Mouse (Mus musculus) small intestine, adult 2 months (tissue): ENCODE measurements around the gene Aamp. TPM values are rescaled to one million over a fixed set of nuclear protein-coding genes. Genes with fewer than 3 reads are reported as not detected.
A peak's percentile ranks its signal among the peaks of the same experiment; 100 is the strongest.

Experiments
- H3K27ac ChIP-seq: fragments of 200-500 bp; 2 replicates; pipeline ENCODE4 v1.5.1; 2012; ENCODE audit warnings: low read depth, low read length, control low read depth, inconsistent platforms; ENCODE audit not compliant: insufficient read depth
- H3K27me3 ChIP-seq: fragments of 200-500 bp; 2 replicates; pipeline ENCODE4 v1.6.1; 2012; ENCODE audit warnings: mild to moderate bottlenecking, moderate library complexity, low read length, inconsistent platforms; ENCODE audit not compliant: control insufficient read depth, insufficient read depth
- H3K36me3 ChIP-seq: fragments of 200-500 bp; 2 replicates; pipeline ENCODE4 v1.6.1; 2012; ENCODE audit warnings: mild to moderate bottlenecking, low read length, control low read depth, inconsistent platforms; ENCODE audit not compliant: control insufficient read depth, insufficient read depth
- H3K4me1 ChIP-seq: fragments of 200-500 bp; 2 replicates; pipeline ENCODE4 v1.6.1; 2012; ENCODE audit warnings: low read length, inconsistent platforms, mixed read lengths; ENCODE audit not compliant: control insufficient read depth, insufficient read depth, insufficient read length
- H3K4me3 ChIP-seq: fragments of 200-500 bp; 2 replicates; pipeline ENCODE4 v1.5.1; 2012; ENCODE audit warnings: low read depth, mild to moderate bottlenecking, control low read depth, inconsistent platforms, low read length, moderate library complexity
- CTCF ChIP-seq: fragments of 200-500 bp; IDR thresholded peaks from 2 replicates; pipeline ENCODE4 v1.5.1; 2012; ENCODE audit warnings: low read depth, mild to moderate bottlenecking, control low read depth, inconsistent platforms, low read length, moderate library complexity, mixed read lengths; ENCODE audit not compliant: insufficient replicate concordance, insufficient read length; ENCODE audit errors: extremely low read depth
- POLR2A ChIP-seq: fragments of 200-500 bp; IDR thresholded peaks from 2 replicates; pipeline ENCODE4 v1.6.1; 2012; ENCODE audit warnings: low read depth, mild to moderate bottlenecking, control low read depth, inconsistent platforms, low read length, moderate library complexity
- WGBS: fragments of 180-500 bp; shearing (Covaris S2); methylation state at CpG from one replicate; pipeline ENCODE4 v1.1.7; 2018; 5-methylcytosine and 5-hydroxymethylcytosine counted together
- polyA plus RNA-seq: library from polyadenylated mRNA; depleted of rRNA; stranded (reverse); fragments of >200 nt; gene quantifications from 2 replicates; pipeline ENCODE4 v1.2.3, GENCODE M21; 2012

Aamp gene
- polyA plus RNA-seq, 1 experiment = 160 TPM

GRCm38 (mm10) chr1:74316114-74316827, 31.7 kb upstream of the Aamp start:
- no peaks in the 10 kb centered on the region for H3K36me3 ChIP-seq
- no peaks in the 10 kb centered on the region for H3K27me3 ChIP-seq
- no peaks in the 10 kb centered on the region for H3K4me1 ChIP-seq
- 77% methylated on average over 4 of the region's 4 CpGs for WGBS
- no peak overlapping the region for H3K27ac ChIP-seq
- TF ChIP-seq POLR2A (no peak), CTCF (no peak)
- H3K4me3 ChIP-seq = no peak overlapping the region

GRCm38 (mm10) chr1:74314796-74315195, 30.3 kb upstream of the Aamp start:
- peaks cover 3% of the 10 kb centered on the region; the same call in 1 of the 2 replicates for H3K4me1 ChIP-seq
- 60% methylated on average over 3 of the region's 3 CpGs for WGBS
- TF ChIP-seq POLR2A = no peak
- no peak for TF ChIP-seq CTCF
- no peaks in the 10 kb centered on the region for H3K27me3 ChIP-seq
- no peak overlapping the region for H3K27ac ChIP-seq
- no peak overlapping the region for H3K4me3 ChIP-seq
- H3K36me3 ChIP-seq = no peaks in the 10 kb centered on the region

GRCm38 (mm10) chr1:74313049-74313692, 28.6 kb upstream of the Aamp start:
- peak overlapping the region; percentile 36; the same call in 1 of the 2 replicates for H3K27ac ChIP-seq
- WGBS = under 1% methylated on average over 3 of the region's 3 CpGs
- H3K27me3 ChIP-seq = no peaks in the 10 kb centered on the region
- H3K36me3 ChIP-seq = no peaks in the 10 kb centered on the region
- peaks cover 8% of the 10 kb centered on the region; the same call in 1 of the 2 replicates for H3K4me1 ChIP-seq
- no peak overlapping the region for H3K4me3 ChIP-seq
- TF ChIP-seq CTCF = no peak
- TF ChIP-seq POLR2A = no peak

- H3K4me3 ChIP-seq = no peak overlapping the region
- no peaks in the 10 kb centered on the region for H3K27me3 ChIP-seq
- peaks cover 16% of the 10 kb centered on the region; the same call in 1 of the 2 replicates for H3K4me1 ChIP-seq
- 32% methylated on average over 3 of the region's 3 CpGs for WGBS
- H3K36me3 ChIP-seq = no peaks in the 10 kb centered on the region
- H3K27ac ChIP-seq = peak overlapping the region; percentile 28; the same call in 1 of the 2 replicates
- TF ChIP-seq POLR2A (no peak), CTCF (no peak)
These were observed 25.2 kb upstream of the Aamp start for GRCm38 (mm10) chr1:74309767-74310166.

GRCm38 (mm10) chr1:74308001-74308964, 23.7 kb upstream of the Aamp start:
- TF ChIP-seq POLR2A (no peak), CTCF (no peak)
- peaks cover 16% of the 10 kb centered on the region; the same call in 1 of the 2 replicates for H3K4me1 ChIP-seq
- H3K27ac ChIP-seq = peak overlapping the region; percentile 52
- H3K36me3 ChIP-seq = no peaks in the 10 kb centered on the region
- no peaks in the 10 kb centered on the region for H3K27me3 ChIP-seq
- WGBS = 77% methylated on average over 10 of the region's 10 CpGs
- no peak overlapping the region for H3K4me3 ChIP-seq

GRCm38 (mm10) chr1:74307146-74307545, 22.6 kb upstream of the Aamp start:
- H3K27me3 ChIP-seq = no peaks in the 10 kb centered on the region
- WGBS = 19% methylated on average over 1 of the region's 1 CpGs
- peak overlapping the region; percentile 52 for H3K27ac ChIP-seq

GRCm38 (mm10) chr1:74305522-74305921, 21.0 kb upstream of the Aamp start, which contains the start of gene Tmbim1:
Gene Tmbim1 (minus strand): TSS chr1:74305622.
- WGBS = 34% methylated on average over 2 of the region's 2 CpGs
- Histone ChIP-seq H3K36me3 (no peaks in the 10 kb centered on the region), H3K4me1 (peaks cover 33% of the 10 kb centered on the region), H3K27me3 (no peaks in the 10 kb centered on the region), H3K4me3 (peak within 1 kb of the TSS; percentile 76; the same call in 1 of the 2 replicates), H3K27ac (peak within 1 kb of the TSS; percentile 91)
- no peak for TF ChIP-seq POLR2A
- no peak for TF ChIP-seq CTCF

More at GRCm38 (mm10) chr1:74307146-74307545, 22.6 kb upstream of the Aamp start:
- peaks cover 19% of the 10 kb centered on the region for H3K4me1 ChIP-seq
- TF ChIP-seq CTCF (no peak), POLR2A (no peak)
- no peaks in the 10 kb centered on the region for H3K36me3 ChIP-seq
- no peak overlapping the region for H3K4me3 ChIP-seq
